Mouse (Mus musculus): ENCODE measurements around the gene Mill2. TPM values are rescaled to one million over a fixed set of nuclear protein-coding genes. Genes with fewer than 3 reads are reported as not detected.
"Not testable (repeated sequence)": the region's sequence is repeated elsewhere in the genome, so short reads cannot be mapped to it uniquely, and the experiment has no call there.

The Mill2 gene
- polyA plus RNA-seq (2012; ENCODE audit: insufficient read depth, low replicate concordance), result 0.79 TPM in 1 of 2 replicates, not detected in the other

DNA sequence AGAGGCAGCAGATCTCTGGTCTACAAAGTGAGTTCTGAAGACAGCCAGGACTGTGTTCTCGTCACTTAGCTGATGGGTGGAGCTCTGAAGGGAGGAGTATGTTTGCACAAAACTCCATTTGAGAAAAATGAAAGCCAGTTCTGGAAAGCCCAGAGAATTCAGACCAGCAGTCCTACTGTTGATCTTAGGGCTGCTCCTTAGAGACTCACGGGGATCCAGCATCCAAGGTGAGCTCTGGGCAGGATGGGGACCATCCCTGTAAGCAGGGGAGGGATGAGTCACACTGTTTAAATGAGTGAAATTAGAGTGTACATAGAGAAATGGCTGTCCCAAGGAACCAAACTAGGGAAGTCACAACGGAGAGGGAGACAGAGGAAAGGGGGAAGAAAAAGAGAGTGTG is at the start of gene Mill2:
TSS of gene Mill2 (plus strand) at position 102 of the 400 bp plus-strand sequence.
- Histone ChIP-seq H3K27me3 (replicated peaks) (no peaks in the 10 kb centered on the region), H3K9me3 (peaks cover 10% of the 10 kb centered on the region), H3K36me3 (replicated peaks; ENCODE audit: low read length) (peaks cover 20% of the 10 kb centered on the region), H3K4me3 (replicated peaks) (peak within 1 kb of the TSS; percentile 92), H3K4me1 (peaks cover 46% of the 10 kb centered on the region)
- TF ChIP-seq GATA1 (IDR thresholded peaks at IDR 0.05; ENCODE audit: borderline replicate concordance, low read length) (no peak), FLI1 (IDR thresholded peaks at IDR 0.05; ENCODE audit: low read length) (no peak)

GRCm38 (mm10) chr7:18790671-18791070 is 49.1 kb upstream of the Mill2 start:
- not testable (repeated sequence) for H3K36me3 ChIP-seq (replicated peaks; ENCODE audit: low read length); H3K9me3 ChIP-seq; H3K27me3 ChIP-seq (replicated peaks); H3K4me3 ChIP-seq (replicated peaks)
- peaks cover 11% of the 10 kb centered on the region; the same call in 1 of the 2 replicates for H3K4me1 ChIP-seq

GRCm38 (mm10) chr7:18798420-18798819 is 41.3 kb upstream of the Mill2 start, which contains the start of gene Psg19:
TSS of gene Psg19 (minus strand) at chr7:18798520.
- no peaks in the 10 kb centered on the region for H3K27me3 ChIP-seq (replicated peaks)
- TF ChIP-seq GATA1 (IDR thresholded peaks at IDR 0.05; ENCODE audit: borderline replicate concordance, low read length), result no peak
- TF ChIP-seq FLI1 (IDR thresholded peaks at IDR 0.05; ENCODE audit: low read length), result no peak
- peaks cover 51% of the 10 kb centered on the region for H3K4me1 ChIP-seq
- no peak within 1 kb of the TSS for H3K4me3 ChIP-seq (replicated peaks)
- H3K9me3 ChIP-seq, result no peaks in the 10 kb centered on the region
- H3K36me3 ChIP-seq (replicated peaks; ENCODE audit: low read length), result no peaks in the 10 kb centered on the region

DNA sequence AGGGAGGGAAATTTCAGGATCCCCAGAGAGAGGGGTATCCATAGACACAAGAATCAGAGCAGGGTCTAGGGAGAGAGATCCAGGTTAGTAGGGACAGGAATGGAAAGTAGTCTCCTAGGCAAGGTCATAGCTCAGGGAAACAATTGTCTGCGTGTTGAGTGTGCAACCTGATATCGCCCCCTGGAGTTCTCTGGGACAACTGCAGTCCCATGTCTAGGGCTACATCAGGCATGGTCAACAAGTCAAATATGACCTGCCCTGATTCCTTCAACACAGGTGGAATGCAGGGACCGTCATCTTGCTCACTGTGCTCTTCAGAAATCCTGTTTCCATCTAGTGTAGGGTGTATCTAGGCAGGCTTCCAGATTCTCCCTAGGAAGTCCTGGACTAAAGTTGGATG is 40.6 kb upstream of the Mill2 start:
- H3K4me3 ChIP-seq (replicated peaks), result no peak overlapping the region
- H3K9me3 ChIP-seq, result no peaks in the 10 kb centered on the region
- TF ChIP-seq FLI1 (IDR thresholded peaks at IDR 0.05; ENCODE audit: low read length) (no peak), GATA1 (IDR thresholded peaks at IDR 0.05; ENCODE audit: borderline replicate concordance, low read length) (no peak)
- peaks cover 59% of the 10 kb centered on the region for H3K4me1 ChIP-seq
- H3K27me3 ChIP-seq (replicated peaks), result no peaks in the 10 kb centered on the region
- H3K36me3 ChIP-seq (replicated peaks; ENCODE audit: low read length), result no peaks in the 10 kb centered on the region

DNA sequence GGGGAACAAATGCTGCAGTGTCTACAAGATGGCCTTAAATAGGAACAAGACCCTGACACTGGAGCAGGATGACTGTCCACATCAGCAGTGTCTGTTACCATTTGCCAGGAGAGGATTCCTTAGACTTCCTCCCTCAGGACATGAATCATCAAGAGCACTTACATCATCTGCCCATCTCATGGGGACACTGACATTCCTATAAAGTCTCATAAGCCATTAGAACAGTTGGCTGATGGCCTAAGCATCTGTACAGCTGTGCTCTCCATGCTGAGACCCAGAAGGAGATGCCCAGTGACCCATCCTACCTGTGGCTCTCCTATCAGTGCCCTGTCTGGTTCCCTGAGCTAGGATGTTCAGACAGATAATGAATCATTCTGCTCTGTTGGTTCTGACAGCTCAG is 36.2 kb upstream of the Mill2 start:
- Histone ChIP-seq H3K27me3 (replicated peaks) (no peaks in the 10 kb centered on the region), H3K36me3 (replicated peaks; ENCODE audit: low read length) (no peaks in the 10 kb centered on the region), H3K4me3 (replicated peaks) (peak overlapping the region; percentile 46), H3K4me1 (peaks cover 53% of the 10 kb centered on the region), H3K9me3 (no peaks in the 10 kb centered on the region)
- no peak for TF ChIP-seq FLI1 (IDR thresholded peaks at IDR 0.05; ENCODE audit: low read length)
- TF ChIP-seq GATA1 (IDR thresholded peaks at IDR 0.05; ENCODE audit: borderline replicate concordance, low read length), result no peak

DNA sequence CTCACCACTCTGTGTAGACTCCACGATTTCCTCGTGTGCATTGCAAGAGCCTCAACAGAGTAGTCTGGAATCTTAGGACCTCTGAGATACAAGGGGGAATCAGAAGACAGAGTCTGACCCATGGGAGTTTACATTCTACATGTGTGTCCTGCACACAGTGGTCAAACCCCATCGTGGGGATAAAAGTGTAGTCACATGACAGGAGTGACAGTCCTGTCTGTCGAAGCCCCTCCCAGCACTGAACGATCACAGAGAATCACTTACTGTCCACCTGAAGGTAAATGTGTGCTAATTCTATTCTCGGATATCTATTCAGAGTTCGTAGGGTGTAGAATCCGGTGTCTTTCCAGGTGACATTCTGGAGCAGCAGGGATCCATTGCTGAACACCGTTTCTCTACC is 21.5 kb upstream of the Mill2 start:
- Histone ChIP-seq H3K4me1 (peaks cover 78% of the 10 kb centered on the region), H3K9me3 (0 out of 2 replicates have a peak, but pooled peaks cover 2% of the 10 kb centered on the region), H3K27me3 (replicated peaks) (peaks cover 2% of the 10 kb centered on the region), H3K36me3 (replicated peaks; ENCODE audit: low read length) (peaks cover 1% of the 10 kb centered on the region), H3K4me3 (replicated peaks) (no peak overlapping the region)
- TF ChIP-seq FLI1 (IDR thresholded peaks at IDR 0.05; ENCODE audit: low read length), result no peak
- TF ChIP-seq GATA1 (IDR thresholded peaks at IDR 0.05; ENCODE audit: borderline replicate concordance, low read length), result no peak

- no peak for TF ChIP-seq GATA1 (IDR thresholded peaks at IDR 0.05; ENCODE audit: borderline replicate concordance, low read length)
- TF ChIP-seq FLI1 (IDR thresholded peaks at IDR 0.05; ENCODE audit: low read length), result no peak
- H3K36me3 ChIP-seq (replicated peaks; ENCODE audit: low read length), result no peaks in the 10 kb centered on the region
- H3K4me1 ChIP-seq, result peaks cover 68% of the 10 kb centered on the region
- no peak within 1 kb of the TSS for H3K4me3 ChIP-seq (replicated peaks)
- no peaks in the 10 kb centered on the region for H3K9me3 ChIP-seq
- peaks cover 2% of the 10 kb centered on the region for H3K27me3 ChIP-seq (replicated peaks)
Observed at GRCm38 (mm10) chr7:18821507-18821906, 18.3 kb upstream of the Mill2 start, which contains the start of gene Psg17. TSS of gene Psg17 (minus strand) at chr7:18821607.

DNA sequence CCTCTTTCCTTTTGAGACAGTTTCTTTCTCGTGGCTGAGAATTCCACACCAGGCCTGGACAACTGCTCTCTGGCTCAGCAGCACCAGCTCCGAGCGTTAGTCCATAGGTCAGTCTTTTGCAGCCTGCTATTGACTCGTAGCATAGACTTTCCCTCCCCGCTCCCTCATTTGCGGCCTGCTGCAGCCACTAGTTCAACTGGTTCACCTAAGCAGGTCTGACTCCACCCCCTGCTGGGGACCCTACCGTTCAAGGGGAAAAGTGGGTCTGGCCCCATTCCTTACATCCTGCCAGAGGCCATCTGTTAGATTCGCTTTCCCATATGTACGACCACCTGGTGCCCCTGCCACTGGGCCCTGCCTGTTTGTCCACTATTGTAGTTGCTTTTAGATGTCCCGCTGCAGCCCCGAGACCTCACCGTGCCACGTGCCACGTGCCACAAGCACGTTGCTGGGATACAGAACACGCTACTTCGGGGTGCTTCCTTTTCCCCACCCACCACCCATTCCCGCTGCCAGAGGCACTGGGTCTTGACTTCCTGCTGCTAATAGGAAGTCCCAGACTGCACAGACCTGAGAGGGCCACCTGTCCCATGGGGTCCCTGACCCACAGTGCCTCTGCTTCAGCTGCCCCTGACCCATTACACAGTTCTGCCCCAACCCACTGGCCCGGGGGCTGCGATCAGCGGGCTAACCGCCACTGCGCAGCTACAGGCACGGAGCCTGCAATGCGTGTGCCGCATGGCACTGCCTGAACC is 11.8 kb upstream of the Mill2 start:
- TF ChIP-seq FLI1 (IDR thresholded peaks at IDR 0.05; ENCODE audit: low read length) (no peak), GATA1 (IDR thresholded peaks at IDR 0.05; ENCODE audit: borderline replicate concordance, low read length) (no peak)
- Histone ChIP-seq H3K4me3 (replicated peaks) (no peak overlapping the region), H3K4me1 (peaks cover 48% of the 10 kb centered on the region), H3K36me3 (replicated peaks; ENCODE audit: low read length) (no peaks in the 10 kb centered on the region), H3K9me3 (no peaks in the 10 kb centered on the region), H3K27me3 (replicated peaks) (no peaks in the 10 kb centered on the region)

DNA sequence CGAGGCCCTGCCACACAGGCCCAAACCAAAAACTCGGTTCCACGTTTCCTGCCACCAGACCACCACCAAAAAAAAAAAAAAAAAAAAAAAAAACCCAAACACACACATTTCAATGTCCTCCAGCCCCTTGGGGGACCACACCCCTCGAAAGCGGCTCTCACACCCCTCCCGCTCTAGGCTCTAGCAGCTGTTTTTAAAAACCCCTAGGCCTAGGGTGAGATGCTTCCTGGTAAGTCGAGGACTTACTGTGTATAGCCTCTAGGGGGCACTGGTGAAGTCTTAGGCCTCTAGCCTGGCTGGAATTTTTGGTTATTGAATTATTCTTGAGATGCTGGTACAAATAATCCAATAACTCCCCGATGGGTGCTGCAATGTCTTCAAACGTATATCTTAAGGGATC is 11.2 kb upstream of the Mill2 start:
- peaks cover 4% of the 10 kb centered on the region for H3K9me3 ChIP-seq
- no peak overlapping the region for H3K4me3 ChIP-seq (replicated peaks)
- no peak for TF ChIP-seq FLI1 (IDR thresholded peaks at IDR 0.05; ENCODE audit: low read length)
- TF ChIP-seq GATA1 (IDR thresholded peaks at IDR 0.05; ENCODE audit: borderline replicate concordance, low read length), result no peak
- H3K36me3 ChIP-seq (replicated peaks; ENCODE audit: low read length), result no peaks in the 10 kb centered on the region
- H3K27me3 ChIP-seq (replicated peaks), result no peaks in the 10 kb centered on the region
- H3K4me1 ChIP-seq, result peaks cover 43% of the 10 kb centered on the region

GRCm38 (mm10) chr7:18829545-18829944 is 10.2 kb upstream of the Mill2 start:
- no peaks in the 10 kb centered on the region for H3K36me3 ChIP-seq (replicated peaks; ENCODE audit: low read length)
- peaks cover 35% of the 10 kb centered on the region for H3K4me1 ChIP-seq
- H3K9me3 ChIP-seq, result peaks cover 4% of the 10 kb centered on the region
- no peaks in the 10 kb centered on the region for H3K27me3 ChIP-seq (replicated peaks)
- no peak overlapping the region for H3K4me3 ChIP-seq (replicated peaks)
- no peak for TF ChIP-seq FLI1 (IDR thresholded peaks at IDR 0.05; ENCODE audit: low read length)
- no peak for TF ChIP-seq GATA1 (IDR thresholded peaks at IDR 0.05; ENCODE audit: borderline replicate concordance, low read length)

Measured in megakaryocyte, embryonic 14.5 days (primary cell).